Mouse (Mus musculus): ENCODE results near the gene Misp. TPM values are rescaled to one million over a fixed set of nuclear protein-coding genes. Genes with fewer than 3 reads are reported as not detected.
A peak's percentile ranks its signal among the peaks of the same experiment; 100 is the strongest.

Gene Misp
- polyA plus RNA-seq, 1 experiment: 4.0 TPM

GRCm38 (mm10) chr10:79834769-79835398 is 14.1 kb downstream of the Misp start:
- WGBS: 19% methylated on average over 9 of the region's 9 CpGs
- no peak for TF ChIP-seq POLR2A (IDR thresholded peaks at IDR 0.05; ENCODE audit: borderline replicate concordance, extremely low read depth, low read depth, low read length)
- peak; percentile 92 for TF ChIP-seq CTCF (IDR thresholded peaks at IDR 0.05; ENCODE audit: insufficient read depth, low read length)
- DNase-seq: peak; percentile 79
- H3K4me3 ChIP-seq (replicated peaks; ENCODE audit: extremely low read depth, low read depth, low read length): no peak overlapping the region
- peaks cover 3% of the 10 kb centered on the region; the same call in 1 of the 2 replicates for H3K4me1 ChIP-seq (ENCODE audit: control insufficient read depth, insufficient read depth, low read length)

- 97% methylated on average over 3 of the region's 3 CpGs for WGBS
- H3K4me3 ChIP-seq (replicated peaks; ENCODE audit: extremely low read depth, low read depth, low read length): no peak overlapping the region
- TF ChIP-seq POLR2A (IDR thresholded peaks at IDR 0.05; ENCODE audit: borderline replicate concordance, extremely low read depth, low read depth, low read length) (no peak), CTCF (IDR thresholded peaks at IDR 0.05; ENCODE audit: insufficient read depth, low read length) (no peak)
- DNase-seq: no peak
- peaks cover 6% of the 10 kb centered on the region for H3K4me1 ChIP-seq (ENCODE audit: control insufficient read depth, insufficient read depth, low read length)
Measured at GRCm38 (mm10) chr10:79836918-79837317, 16.1 kb downstream of the Misp start.

- Histone ChIP-seq H3K4me3 (replicated peaks; ENCODE audit: extremely low read depth, low read depth, low read length) (no peak overlapping the region), H3K4me1 (ENCODE audit: control insufficient read depth, insufficient read depth, low read length) (peaks cover 6% of the 10 kb centered on the region)
- TF ChIP-seq CTCF (IDR thresholded peaks at IDR 0.05; ENCODE audit: insufficient read depth, low read length) (no peak), POLR2A (IDR thresholded peaks at IDR 0.05; ENCODE audit: borderline replicate concordance, extremely low read depth, low read depth, low read length) (no peak)
- WGBS: 27% methylated on average over 2 of the region's 2 CpGs
- DNase-seq: no peak
Measured at GRCm38 (mm10) chr10:79838151-79838550, 17.4 kb downstream of the Misp start.

GRCm38 (mm10) chr10:79840091-79840490 is 19.3 kb downstream of the Misp start:
- WGBS: 94% methylated on average over 3 of the region's 3 CpGs
- no peak overlapping the region for H3K4me3 ChIP-seq (replicated peaks; ENCODE audit: extremely low read depth, low read depth, low read length)
- H3K4me1 ChIP-seq (ENCODE audit: control insufficient read depth, insufficient read depth, low read length): peaks cover 6% of the 10 kb centered on the region
- DNase-seq: no peak
- TF ChIP-seq CTCF (IDR thresholded peaks at IDR 0.05; ENCODE audit: insufficient read depth, low read length) (no peak), POLR2A (IDR thresholded peaks at IDR 0.05; ENCODE audit: borderline replicate concordance, extremely low read depth, low read depth, low read length) (no peak)

- peak; percentile 74 for DNase-seq
- WGBS: 1% methylated on average over 24 of the region's 24 CpGs
- Histone ChIP-seq H3K4me1 (ENCODE audit: control insufficient read depth, insufficient read depth, low read length) (peaks cover 6% of the 10 kb centered on the region), H3K4me3 (replicated peaks; ENCODE audit: extremely low read depth, low read depth, low read length) (peak overlapping the region; percentile 76)
- TF ChIP-seq CTCF (IDR thresholded peaks at IDR 0.05; ENCODE audit: insufficient read depth, low read length) (0 out of 2 replicates have a peak, but pooled peaks have one; percentile 11), POLR2A (IDR thresholded peaks at IDR 0.05; ENCODE audit: borderline replicate concordance, extremely low read depth, low read depth, low read length) (peak; percentile 77; the same call in 1 of the 2 replicates)
Measured at GRCm38 (mm10) chr10:79840644-79841551, 20.1 kb downstream of the Misp start.

- 57% methylated on average over 3 of the region's 3 CpGs for WGBS
- H3K4me3 ChIP-seq (replicated peaks; ENCODE audit: extremely low read depth, low read depth, low read length): no peak overlapping the region
- no peak for DNase-seq
- TF ChIP-seq CTCF (IDR thresholded peaks at IDR 0.05; ENCODE audit: insufficient read depth, low read length) (no peak), POLR2A (IDR thresholded peaks at IDR 0.05; ENCODE audit: borderline replicate concordance, extremely low read depth, low read depth, low read length) (no peak)
- peaks cover 6% of the 10 kb centered on the region for H3K4me1 ChIP-seq (ENCODE audit: control insufficient read depth, insufficient read depth, low read length)
Measured at GRCm38 (mm10) chr10:79842322-79842721, 21.5 kb downstream of the Misp start.

GRCm38 (mm10) chr10:79843476-79843875 is 22.7 kb downstream of the Misp start:
- no peak for TF ChIP-seq POLR2A (IDR thresholded peaks at IDR 0.05; ENCODE audit: borderline replicate concordance, extremely low read depth, low read depth, low read length)
- TF ChIP-seq CTCF (IDR thresholded peaks at IDR 0.05; ENCODE audit: insufficient read depth, low read length): no peak
- 53% methylated on average over 6 of the region's 6 CpGs for WGBS
- H3K4me3 ChIP-seq (replicated peaks; ENCODE audit: extremely low read depth, low read depth, low read length): no peak overlapping the region
- H3K4me1 ChIP-seq (ENCODE audit: control insufficient read depth, insufficient read depth, low read length): peaks cover 3% of the 10 kb centered on the region
- DNase-seq: no peak

GRCm38 (mm10) chr10:79846553-79846952 is 25.8 kb downstream of the Misp start:
- no peak overlapping the region for H3K4me3 ChIP-seq (replicated peaks; ENCODE audit: extremely low read depth, low read depth, low read length)
- peaks cover under 1% of the 10 kb centered on the region for H3K4me1 ChIP-seq (ENCODE audit: control insufficient read depth, insufficient read depth, low read length)
- TF ChIP-seq CTCF (IDR thresholded peaks at IDR 0.05; ENCODE audit: insufficient read depth, low read length): no peak
- no peak for TF ChIP-seq POLR2A (IDR thresholded peaks at IDR 0.05; ENCODE audit: borderline replicate concordance, extremely low read depth, low read depth, low read length)
- DNase-seq: no peak
- WGBS: 63% methylated on average over 5 of the region's 5 CpGs

- WGBS: 54% methylated on average over 8 of the region's 8 CpGs
- Histone ChIP-seq H3K4me1 (ENCODE audit: control insufficient read depth, insufficient read depth, low read length) (peaks cover 13% of the 10 kb centered on the region), H3K4me3 (replicated peaks; ENCODE audit: extremely low read depth, low read depth, low read length) (no peak overlapping the region)
- TF ChIP-seq CTCF (IDR thresholded peaks at IDR 0.05; ENCODE audit: insufficient read depth, low read length) (no peak), POLR2A (IDR thresholded peaks at IDR 0.05; ENCODE audit: borderline replicate concordance, extremely low read depth, low read depth, low read length) (no peak)
- no peak for DNase-seq
Measured at GRCm38 (mm10) chr10:79849941-79850628, 29.3 kb downstream of the Misp start.
